Mouse (Mus musculus) kidney, embryonic 16.5 days (tissue): ENCODE data around the gene Tpst1. TPM values are rescaled to one million over a fixed set of nuclear protein-coding genes. Genes with fewer than 3 reads are reported as not detected.

Experiments used
- ATAC-seq: fragments of 200-750 bp; cut with Nextera tagmentation; 2 replicates; pipeline ENCODE4 v1.8.0; 2017; ENCODE audit warnings: moderate TSS enrichment; ENCODE audit not compliant: low FRiP score, low TSS enrichment
- H3K27ac ChIP-seq: fragments of 300-500 bp; sonication (generic); 2 replicates; pipeline ENCODE4 v1.5.1; 2014; ENCODE audit warnings: low read length
- H3K27me3 ChIP-seq: fragments of 300-500 bp; sonication (generic); 2 replicates; pipeline ENCODE4 v1.6.1; 2014; ENCODE audit warnings: low read length, control low read depth, mixed read lengths; ENCODE audit not compliant: insufficient read depth
- H3K36me3 ChIP-seq: fragments of 300-500 bp; sonication (generic); 2 replicates; pipeline ENCODE4 v1.6.1; 2014; ENCODE audit warnings: low read length, control low read depth, mixed read lengths; ENCODE audit not compliant: insufficient read depth
- H3K4me1 ChIP-seq: fragments of 300-500 bp; sonication (generic); 2 replicates; pipeline ENCODE4 v1.6.1; 2014; ENCODE audit warnings: low read length, control low read depth, mixed read lengths; ENCODE audit not compliant: insufficient read depth
- H3K4me2 ChIP-seq: fragments of 300-500 bp; sonication (generic); replicated peaks from 2 replicates; pipeline ENCODE4 v1.6.1; 2014; ENCODE audit warnings: low read depth, low read length
- H3K4me3 ChIP-seq: fragments of 300-500 bp; sonication (generic); 2 replicates; pipeline ENCODE4 v1.5.1; 2014; ENCODE audit warnings: mild to moderate bottlenecking, low read length
- H3K9ac ChIP-seq: fragments of 300-500 bp; sonication (generic); replicated peaks from 2 replicates; pipeline ENCODE4 v1.6.1; 2014; ENCODE audit warnings: low read length
- H3K9me3 ChIP-seq: fragments of 300-500 bp; sonication (generic); 2 replicates; pipeline ENCODE4 v1.6.1; 2016; ENCODE audit warnings: low read length, control low read depth
- WGBS: fragments of 180-500 bp; shearing (Covaris S2); extraction: QIAGEN DNeasy Blood & Tissue Kit; methylation state at CpG from one replicate; pipeline ENCODE4 v1.1.7; 2014; 5-methylcytosine and 5-hydroxymethylcytosine counted together
- polyA plus RNA-seq: library from polyadenylated mRNA; unstranded; fragments of >200 nt; fragmentation: Nextera tagmentation; extraction: Ambion mirVana; gene quantifications from 2 replicates; pipeline ENCODE4 v1.2.1, GENCODE M21; 2015

Gene Tpst1
- polyA plus RNA-seq, 1 experiment from 2014 or later: 70.1 TPM

- Histone ChIP-seq H3K4me2 (no peak overlapping the region), H3K4me1 (no peaks in the 10 kb centered on the region; the same call in 1 of the 2 replicates), H3K9me3 (no peaks in the 10 kb centered on the region), H3K36me3 (peaks cover 14% of the 10 kb centered on the region), H3K9ac (no peak overlapping the region), H3K4me3 (no peak overlapping the region), H3K27me3 (no peaks in the 10 kb centered on the region), H3K27ac (no peak overlapping the region)
- ATAC-seq: no peak
- WGBS: 82% methylated on average over 15 of the region's 15 CpGs
These were observed 21.9 kb upstream of the Tpst1 start for GRCm38 (mm10) chr5:130051073-130051860.

GRCm38 (mm10) chr5:130052510-130052909, 20.6 kb upstream of the Tpst1 start:
- no peak for ATAC-seq

GRCm38 (mm10) chr5:130052955-130053354, 20.2 kb upstream of the Tpst1 start:
- H3K9me3 ChIP-seq: no peaks in the 10 kb centered on the region
- H3K27me3 ChIP-seq: no peaks in the 10 kb centered on the region
- no peak overlapping the region for H3K4me3 ChIP-seq
- H3K36me3 ChIP-seq: peaks cover 5% of the 10 kb centered on the region; the same call in 1 of the 2 replicates
- no peak overlapping the region for H3K9ac ChIP-seq
- no peaks in the 10 kb centered on the region; the same call in 1 of the 2 replicates for H3K4me1 ChIP-seq
- ATAC-seq: no peak
- no peak overlapping the region for H3K27ac ChIP-seq
- WGBS: 95% methylated on average over 6 of the region's 6 CpGs
- no peak overlapping the region for H3K4me2 ChIP-seq

More at GRCm38 (mm10) chr5:130052510-130052909, 20.6 kb upstream of the Tpst1 start:
- no peak overlapping the region for H3K4me3 ChIP-seq
- WGBS: 81% methylated on average over 5 of the region's 5 CpGs
- no peaks in the 10 kb centered on the region; the same call in 1 of the 2 replicates for H3K4me1 ChIP-seq
- no peaks in the 10 kb centered on the region for H3K27me3 ChIP-seq
- no peak overlapping the region for H3K9ac ChIP-seq
- H3K9me3 ChIP-seq: no peaks in the 10 kb centered on the region
- H3K4me2 ChIP-seq: no peak overlapping the region
- no peak overlapping the region for H3K27ac ChIP-seq
- H3K36me3 ChIP-seq: peaks cover 3% of the 10 kb centered on the region; the same call in 1 of the 2 replicates

- Histone ChIP-seq H3K27ac (no peak overlapping the region), H3K9ac (no peak overlapping the region), H3K4me3 (no peak overlapping the region), H3K9me3 (no peaks in the 10 kb centered on the region), H3K27me3 (no peaks in the 10 kb centered on the region), H3K4me2 (no peak overlapping the region), H3K36me3 (peaks cover 15% of the 10 kb centered on the region; the same call in 1 of the 2 replicates), H3K4me1 (peaks cover 6% of the 10 kb centered on the region; the same call in 1 of the 2 replicates)
- 88% methylated on average over 4 of the region's 4 CpGs for WGBS
- ATAC-seq: no peak
These were observed 17.4 kb upstream of the Tpst1 start for GRCm38 (mm10) chr5:130055688-130056087.

- no peak for ATAC-seq
- H3K9ac ChIP-seq: no peak overlapping the region
- WGBS: 90% methylated on average over 2 of the region's 2 CpGs
- H3K36me3 ChIP-seq: peaks cover 18% of the 10 kb centered on the region; the same call in 1 of the 2 replicates
- H3K4me2 ChIP-seq: no peak overlapping the region
- H3K4me3 ChIP-seq: no peak overlapping the region
- H3K27me3 ChIP-seq: no peaks in the 10 kb centered on the region
- peaks cover 6% of the 10 kb centered on the region; the same call in 1 of the 2 replicates for H3K4me1 ChIP-seq
- no peaks in the 10 kb centered on the region for H3K9me3 ChIP-seq
- H3K27ac ChIP-seq: no peak overlapping the region
These were observed 16.8 kb upstream of the Tpst1 start for GRCm38 (mm10) chr5:130056303-130056702.

GRCm38 (mm10) chr5:130059413-130060328, 13.5 kb upstream of the Tpst1 start:
- peak overlapping the region; percentile 44; the same call in 1 of the 2 replicates for H3K27ac ChIP-seq
- H3K4me3 ChIP-seq: no peak overlapping the region
- WGBS: 79% methylated on average over 12 of the region's 12 CpGs
- no peaks in the 10 kb centered on the region for H3K27me3 ChIP-seq
- H3K9me3 ChIP-seq: no peaks in the 10 kb centered on the region
- no peak overlapping the region for H3K9ac ChIP-seq
- H3K36me3 ChIP-seq: peaks cover 18% of the 10 kb centered on the region; the same call in 1 of the 2 replicates
- peak; percentile 61 for ATAC-seq
- H3K4me1 ChIP-seq: peaks cover 6% of the 10 kb centered on the region
- H3K4me2 ChIP-seq: no peak overlapping the region

- Histone ChIP-seq H3K9me3 (no peaks in the 10 kb centered on the region), H3K36me3 (0 out of 2 replicates have a peak, but pooled peaks cover 18% of the 10 kb centered on the region), H3K4me1 (peaks cover 6% of the 10 kb centered on the region), H3K4me2 (no peak overlapping the region), H3K9ac (no peak overlapping the region), H3K27ac (no peak overlapping the region), H3K27me3 (no peaks in the 10 kb centered on the region), H3K4me3 (no peak overlapping the region)
- 93% methylated on average over 4 of the region's 4 CpGs for WGBS
- no peak for ATAC-seq
These were observed 12.8 kb upstream of the Tpst1 start for GRCm38 (mm10) chr5:130060329-130060665.

GRCm38 (mm10) chr5:130062096-130062495, 11.0 kb upstream of the Tpst1 start:
- no peaks in the 10 kb centered on the region for H3K27me3 ChIP-seq
- peak overlapping the region; percentile 70 for H3K27ac ChIP-seq
- no peak overlapping the region for H3K9ac ChIP-seq
- no peak overlapping the region for H3K4me3 ChIP-seq
- no peaks in the 10 kb centered on the region for H3K9me3 ChIP-seq
- no peak overlapping the region for H3K4me2 ChIP-seq
- H3K36me3 ChIP-seq: 0 out of 2 replicates have a peak, but pooled peaks cover 18% of the 10 kb centered on the region
- WGBS: 53% methylated on average over 2 of the region's 2 CpGs
- H3K4me1 ChIP-seq: peaks cover 6% of the 10 kb centered on the region
- ATAC-seq: peak; percentile 60; the same call in 1 of the 2 replicates

GRCm38 (mm10) chr5:130063760-130064159, 9.4 kb upstream of the Tpst1 start:
- ATAC-seq: no peak

More at GRCm38 (mm10) chr5:130063760-130064159, 9.4 kb upstream of the Tpst1 start:
- no peak overlapping the region for H3K27ac ChIP-seq
- no peaks in the 10 kb centered on the region for H3K27me3 ChIP-seq
- H3K36me3 ChIP-seq: 0 out of 2 replicates have a peak, but pooled peaks cover 15% of the 10 kb centered on the region
- no peak overlapping the region for H3K4me2 ChIP-seq
- H3K9me3 ChIP-seq: no peaks in the 10 kb centered on the region
- WGBS: 81% methylated on average over 2 of the region's 2 CpGs
- peaks cover 6% of the 10 kb centered on the region for H3K4me1 ChIP-seq
- no peak overlapping the region for H3K9ac ChIP-seq
- no peak overlapping the region for H3K4me3 ChIP-seq
